Mouse (Mus musculus): ENCODE results near the gene AA467197.

- TF ChIP-seq CTCF (IDR thresholded peaks at IDR 0.05) (peak; percentile 72), EP300 (IDR thresholded peaks at IDR 0.05) (no peak)
These were observed 31.1 kb downstream of the AA467197 start for GRCm38 (mm10) chr2:122667856-122668255.

All from lung, postnatal 0 days (tissue).